Mouse (Mus musculus) embryonic fibroblast, embryonic 13.5 days (primary cell): ENCODE measurements around the gene Poldip3.

ENCODE experiments used
- CTCF ChIP-seq: IDR thresholded peaks from 2 replicates; pipeline ENCODE4 v1.5.1; 2011; ENCODE audit warnings: mild to moderate bottlenecking, control low read depth, low read length, moderate library complexity, borderline replicate concordance; ENCODE audit not compliant: insufficient read depth
- POLR2A ChIP-seq: IDR thresholded peaks from 2 replicates; pipeline ENCODE4 v1.6.1; 2011; ENCODE audit warnings: low read depth, mild to moderate bottlenecking, control low read depth, low read length, moderate library complexity

DNA sequence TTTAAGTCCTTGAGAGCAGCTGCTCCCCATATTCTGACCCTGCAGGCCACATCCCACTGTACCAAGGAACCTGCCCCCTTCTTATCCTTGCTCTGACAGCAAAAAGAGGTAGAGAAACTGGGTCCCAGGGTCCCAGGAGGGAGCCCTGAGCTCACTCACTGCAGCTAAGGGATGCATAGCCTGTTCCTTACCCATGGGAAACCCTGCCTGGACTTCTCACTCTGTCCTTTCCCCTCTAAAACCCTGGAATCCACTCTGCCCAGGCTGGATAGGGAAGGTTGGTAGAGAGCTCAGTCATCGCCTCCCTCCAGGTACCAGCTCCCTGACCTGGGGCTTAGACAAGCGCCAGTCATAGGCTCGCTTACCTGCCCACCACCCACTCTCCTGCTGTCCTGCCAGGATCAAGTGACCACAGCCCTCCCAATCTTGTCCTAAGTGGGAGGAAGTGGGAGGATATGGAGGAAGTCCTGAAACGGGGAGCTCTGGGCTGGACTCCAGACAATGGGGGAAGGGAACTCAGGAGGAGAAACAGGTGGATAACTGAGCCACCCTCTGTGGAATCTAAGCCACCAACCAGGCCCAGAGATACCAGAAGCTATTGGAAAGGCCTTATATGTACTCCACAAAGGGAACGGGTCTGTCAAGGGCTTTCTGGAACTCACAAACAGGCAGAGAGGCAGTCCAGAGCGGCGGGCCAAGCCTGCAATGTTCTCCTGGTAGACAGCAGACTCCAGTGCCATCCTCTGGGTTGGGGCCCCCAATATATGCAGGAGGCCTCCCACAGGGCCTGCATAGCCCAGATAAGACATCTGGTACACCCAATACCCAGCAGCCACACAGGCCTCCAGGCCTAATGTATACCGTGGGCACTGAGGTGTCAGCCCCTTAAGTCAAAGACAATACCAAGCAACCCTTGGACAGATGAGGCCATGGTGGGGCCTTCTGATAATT is 20.9 kb upstream of the Poldip3 start:
- no peak for TF ChIP-seq CTCF
- TF ChIP-seq POLR2A = no peak
